Mouse (Mus musculus) limb, embryonic 13.5 days (tissue): ENCODE results near the gene Cradd. TPM values are rescaled to one million over a fixed set of nuclear protein-coding genes. Genes with fewer than 3 reads are reported as not detected.

ENCODE experiments used
- ATAC-seq: fragments of 200-750 bp; cut with Nextera tagmentation; 2 replicates; pipeline ENCODE4 v1.8.0; 2017; ENCODE audit warnings: low read depth, moderate number of reproducible peaks, moderate TSS enrichment; ENCODE audit not compliant: low FRiP score
- H3K27ac ChIP-seq: fragments of 300-500 bp; sonication (generic); 2 replicates; pipeline ENCODE4 v1.5.1; 2015; ENCODE audit warnings: inconsistent platforms, mild to moderate bottlenecking, moderate library complexity
- H3K27me3 ChIP-seq: fragments of 300-500 bp; sonication (generic); 2 replicates; pipeline ENCODE4 v1.6.1; 2015; ENCODE audit warnings: mild to moderate bottlenecking, inconsistent platforms
- H3K36me3 ChIP-seq: fragments of 300-500 bp; sonication (generic); 2 replicates; pipeline ENCODE4 v1.6.1; 2015; ENCODE audit warnings: inconsistent platforms, mild to moderate bottlenecking, moderate library complexity
- H3K4me1 ChIP-seq: fragments of 300-500 bp; sonication (generic); 2 replicates; pipeline ENCODE4 v1.6.1; 2015; ENCODE audit warnings: inconsistent platforms
- H3K4me2 ChIP-seq: fragments of 300-500 bp; sonication (generic); replicated peaks from 2 replicates; pipeline ENCODE4 v1.6.1; 2015; ENCODE audit warnings: inconsistent platforms, mild to moderate bottlenecking, moderate library complexity
- H3K4me3 ChIP-seq: fragments of 300-500 bp; sonication (generic); 2 replicates; pipeline ENCODE4 v1.5.1; 2015; ENCODE audit warnings: moderate library complexity, mild to moderate bottlenecking, inconsistent platforms
- H3K9ac ChIP-seq: fragments of 300-500 bp; sonication (generic); 2 replicates; pipeline ENCODE4 v1.6.1; 2015; ENCODE audit warnings: mild to moderate bottlenecking, inconsistent platforms
- H3K9me3 ChIP-seq: fragments of 300-500 bp; sonication (generic); 2 replicates; pipeline ENCODE4 v1.6.1; 2016; ENCODE audit warnings: inconsistent platforms
- WGBS: fragments of 180-500 bp; shearing (Covaris S2); methylation state at CpG from one replicate; pipeline ENCODE4 v1.1.7; 2015; 5-methylcytosine and 5-hydroxymethylcytosine counted together
- polyA plus RNA-seq: library from polyadenylated mRNA; unstranded; fragments of >200 nt; fragmentation: Nextera tagmentation; extraction: Ambion mirVana; gene quantifications from 2 replicates; pipeline ENCODE4 v1.2.1, GENCODE M21; 2015

The Cradd gene
- polyA plus RNA-seq, 1 experiment from 2014 or later: 11.4 TPM

GRCm38 (mm10) chr10:95355678-95356268 is 31.8 kb upstream of the Cradd start:
- Histone ChIP-seq H3K4me1 (no peaks in the 10 kb centered on the region), H3K27ac (no peak overlapping the region), H3K9me3 (0 out of 2 replicates have a peak, but pooled peaks cover 7% of the 10 kb centered on the region), H3K9ac (no peak overlapping the region), H3K4me2 (no peak overlapping the region), H3K36me3 (no peaks in the 10 kb centered on the region), H3K4me3 (no peak overlapping the region), H3K27me3 (no peaks in the 10 kb centered on the region)
- WGBS: 39% methylated on average over 6 of the region's 6 CpGs
- ATAC-seq: no peak

DNA sequence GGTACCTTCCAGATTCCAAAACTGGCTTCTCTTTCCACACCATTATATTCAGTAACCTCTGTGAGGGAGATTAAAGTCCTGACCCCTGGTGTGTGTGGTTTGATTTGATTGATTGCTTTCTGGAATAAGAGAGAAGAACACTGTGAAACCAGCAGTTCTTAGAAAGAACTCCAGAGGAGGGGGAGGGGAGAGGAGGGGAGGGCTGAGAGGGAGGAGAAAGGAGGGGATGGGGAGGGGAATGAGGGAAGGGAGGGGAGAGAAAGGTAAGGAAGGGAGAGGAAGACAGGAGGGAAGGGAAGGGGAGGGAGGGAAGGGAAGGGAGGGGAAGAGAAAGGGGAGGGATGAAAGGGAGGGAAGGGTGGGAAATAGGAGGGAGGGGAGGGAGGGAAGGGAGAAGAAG is 30.7 kb upstream of the Cradd start:
- H3K27ac ChIP-seq: no peak overlapping the region
- no peak overlapping the region for H3K4me3 ChIP-seq
- H3K36me3 ChIP-seq: no peaks in the 10 kb centered on the region
- H3K4me2 ChIP-seq: no peak overlapping the region
- no peak for ATAC-seq
- H3K9ac ChIP-seq: no peak overlapping the region
- H3K9me3 ChIP-seq: 0 out of 2 replicates have a peak, but pooled peaks cover 7% of the 10 kb centered on the region
- no peaks in the 10 kb centered on the region for H3K4me1 ChIP-seq
- no peaks in the 10 kb centered on the region for H3K27me3 ChIP-seq

DNA sequence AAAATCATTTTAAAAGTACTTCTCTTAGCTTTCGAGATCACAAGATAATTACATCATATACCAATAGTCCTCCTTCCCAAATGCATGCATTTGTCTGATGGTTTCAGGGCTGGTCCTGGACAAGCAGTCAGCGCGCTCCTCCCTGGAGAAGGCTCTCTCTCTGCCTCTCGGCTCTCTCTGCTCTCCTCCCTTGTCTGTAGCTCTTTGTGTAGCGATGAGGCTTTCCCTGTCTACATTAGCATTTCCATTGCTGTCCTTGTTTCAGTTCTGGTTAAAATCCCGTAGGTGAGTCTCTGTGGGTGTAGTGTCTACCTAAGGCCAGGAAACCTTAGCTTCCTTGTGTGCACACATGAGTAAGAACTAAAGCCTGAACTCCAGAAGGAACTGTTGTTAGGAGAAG is 30.1 kb upstream of the Cradd start:
- Histone ChIP-seq H3K9ac (no peak overlapping the region), H3K4me1 (no peaks in the 10 kb centered on the region), H3K27me3 (no peaks in the 10 kb centered on the region), H3K27ac (no peak overlapping the region), H3K4me3 (no peak overlapping the region), H3K36me3 (no peaks in the 10 kb centered on the region), H3K9me3 (0 out of 2 replicates have a peak, but pooled peaks cover 7% of the 10 kb centered on the region), H3K4me2 (no peak overlapping the region)
- ATAC-seq: no peak
- WGBS: 89% methylated on average over 6 of the region's 6 CpGs

DNA sequence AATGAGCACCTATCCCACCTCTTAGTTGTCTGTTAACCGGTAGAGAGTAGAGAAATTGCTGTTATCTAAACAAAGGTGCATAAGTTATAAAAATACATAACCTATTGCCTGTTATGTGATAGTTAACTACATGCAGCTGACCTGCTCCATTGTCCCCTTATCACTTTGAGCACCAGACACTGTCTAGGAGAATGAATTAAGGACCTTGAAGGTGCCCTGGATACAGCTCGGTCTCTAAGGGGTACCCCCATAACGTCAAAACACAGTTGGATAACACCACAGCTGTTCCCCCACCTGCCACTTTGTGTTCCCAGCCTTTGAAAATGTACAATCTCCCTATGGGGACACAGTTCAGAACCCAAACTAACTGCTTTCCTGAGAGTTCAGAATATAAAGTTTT is 24.5 kb upstream of the Cradd start:
- WGBS: 79% methylated on average over 3 of the region's 3 CpGs
- H3K4me3 ChIP-seq: no peak overlapping the region
- H3K36me3 ChIP-seq: no peaks in the 10 kb centered on the region
- no peak overlapping the region for H3K9ac ChIP-seq
- H3K4me2 ChIP-seq: no peak overlapping the region
- no peaks in the 10 kb centered on the region for H3K4me1 ChIP-seq
- no peaks in the 10 kb centered on the region for H3K27me3 ChIP-seq
- 0 out of 2 replicates have a peak, but pooled peaks cover 7% of the 10 kb centered on the region for H3K9me3 ChIP-seq
- no peak overlapping the region for H3K27ac ChIP-seq
- ATAC-seq: no peak

DNA sequence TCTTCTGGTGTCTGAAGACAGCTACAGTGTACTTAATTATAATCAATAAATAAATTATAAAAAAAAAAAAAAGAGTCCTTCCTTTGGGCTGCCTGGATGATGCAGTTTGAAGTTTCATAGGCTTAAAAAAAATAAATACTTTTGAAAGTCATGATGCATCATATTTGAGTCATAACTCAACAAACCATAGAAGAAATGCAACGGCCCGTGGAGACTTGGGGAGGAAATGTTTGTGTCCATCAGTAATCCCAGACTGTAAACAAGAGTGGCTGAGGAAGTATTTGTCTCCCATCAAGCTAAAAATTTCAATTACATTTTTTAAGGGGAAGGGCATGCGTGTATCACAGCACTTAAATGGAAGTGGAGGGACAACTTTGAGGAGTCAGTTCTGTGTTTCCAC is 23.8 kb upstream of the Cradd start:
- ATAC-seq: no peak
- no peak overlapping the region for H3K4me2 ChIP-seq
- H3K9me3 ChIP-seq: 0 out of 2 replicates have a peak, but pooled peaks cover 7% of the 10 kb centered on the region
- H3K4me1 ChIP-seq: no peaks in the 10 kb centered on the region
- H3K27me3 ChIP-seq: no peaks in the 10 kb centered on the region
- no peak overlapping the region for H3K27ac ChIP-seq
- 92% methylated on average over 3 of the region's 3 CpGs for WGBS
- H3K36me3 ChIP-seq: no peaks in the 10 kb centered on the region
- no peak overlapping the region for H3K9ac ChIP-seq
- H3K4me3 ChIP-seq: no peak overlapping the region

- Histone ChIP-seq H3K9me3 (no peaks in the 10 kb centered on the region), H3K4me3 (no peak overlapping the region), H3K27me3 (no peaks in the 10 kb centered on the region), H3K9ac (no peak overlapping the region), H3K4me2 (no peak overlapping the region), H3K27ac (no peak overlapping the region), H3K4me1 (no peaks in the 10 kb centered on the region), H3K36me3 (no peaks in the 10 kb centered on the region)
- 75% methylated on average over 10 of the region's 10 CpGs for WGBS
- no peak for ATAC-seq
Measured at GRCm38 (mm10) chr10:95342833-95343590, 19.1 kb upstream of the Cradd start.

DNA sequence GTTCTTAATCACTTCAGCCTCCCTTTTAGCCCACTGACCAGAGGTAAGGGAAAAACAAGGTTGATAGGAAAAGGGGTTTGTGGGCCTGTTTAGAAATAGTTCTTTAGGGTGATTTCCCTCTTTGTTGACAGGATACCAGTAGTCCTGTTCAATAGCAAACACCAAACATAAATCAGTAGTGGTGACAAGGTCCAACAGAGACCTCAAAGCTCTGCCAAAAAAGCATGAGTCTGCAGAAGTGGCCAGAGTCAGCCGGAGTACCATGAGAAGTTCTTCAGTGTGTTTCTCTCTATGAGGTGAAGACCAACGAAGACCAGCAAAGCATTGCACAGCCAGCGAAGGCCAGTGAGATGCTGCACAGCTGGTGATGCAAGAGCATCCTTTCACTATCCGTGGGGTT is 16.7 kb upstream of the Cradd start:
- H3K9ac ChIP-seq: no peak overlapping the region

GRCm38 (mm10) chr10:95337589-95337988 is 13.7 kb upstream of the Cradd start:
- Histone ChIP-seq H3K27me3 (no peaks in the 10 kb centered on the region), H3K9ac (no peak overlapping the region), H3K9me3 (no peaks in the 10 kb centered on the region), H3K4me2 (no peak overlapping the region), H3K36me3 (no peaks in the 10 kb centered on the region), H3K4me3 (no peak overlapping the region), H3K4me1 (peaks cover 6% of the 10 kb centered on the region), H3K27ac (no peak overlapping the region)
- no peak for ATAC-seq
- 59% methylated on average over 5 of the region's 5 CpGs for WGBS

More for the DNA sequence above, 16.7 kb upstream of the Cradd start:
- no peaks in the 10 kb centered on the region for H3K36me3 ChIP-seq
- no peak overlapping the region for H3K4me3 ChIP-seq
- H3K4me1 ChIP-seq: peaks cover 6% of the 10 kb centered on the region
- WGBS: 82% methylated on average over 4 of the region's 4 CpGs
- no peaks in the 10 kb centered on the region for H3K27me3 ChIP-seq
- H3K27ac ChIP-seq: no peak overlapping the region
- H3K9me3 ChIP-seq: no peaks in the 10 kb centered on the region
- no peak overlapping the region for H3K4me2 ChIP-seq
- no peak for ATAC-seq

DNA sequence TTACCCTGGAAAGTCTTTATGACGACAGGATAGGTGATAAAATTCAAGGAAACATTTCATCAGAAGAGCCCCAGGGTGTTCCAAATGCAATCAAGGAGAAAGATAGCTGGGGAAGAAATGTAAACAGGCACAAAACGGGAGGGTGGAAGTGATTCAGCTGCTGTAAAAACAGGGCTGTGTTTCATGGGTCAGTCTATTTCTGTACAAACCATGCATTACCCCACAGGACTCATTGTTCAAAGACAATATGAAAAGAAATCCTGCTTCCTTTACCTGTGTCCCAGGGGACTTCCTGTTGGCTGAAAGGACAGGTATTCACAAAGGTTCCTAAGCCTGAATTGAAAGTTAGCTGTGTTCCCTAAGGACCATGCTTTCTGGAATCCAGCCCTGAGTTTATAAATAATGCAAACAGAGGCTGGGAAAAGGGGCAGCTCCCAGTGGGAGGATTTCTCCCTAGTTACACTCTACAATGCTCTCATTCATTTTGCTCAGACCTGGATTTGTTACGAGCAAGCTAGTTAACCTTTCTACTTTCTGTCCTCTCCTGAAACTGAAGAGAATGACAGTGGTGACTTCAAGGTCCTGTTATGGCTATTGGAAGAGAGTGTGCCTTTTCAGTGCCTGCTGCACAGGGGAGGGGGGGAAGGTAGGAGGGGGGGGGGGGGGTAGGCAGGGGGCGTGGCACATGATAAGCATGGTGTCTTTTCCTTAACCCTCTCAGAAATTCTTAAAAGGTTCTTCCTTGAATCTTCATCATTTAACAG is 13.0 kb upstream of the Cradd start:
- no peak for ATAC-seq
- Histone ChIP-seq H3K27ac (no peak overlapping the region), H3K4me3 (no peak overlapping the region), H3K4me1 (peaks cover 6% of the 10 kb centered on the region), H3K9ac (no peak overlapping the region), H3K36me3 (no peaks in the 10 kb centered on the region), H3K9me3 (no peaks in the 10 kb centered on the region), H3K4me2 (no peak overlapping the region), H3K27me3 (no peaks in the 10 kb centered on the region)
- 27% methylated on average over 4 of the region's 4 CpGs for WGBS

DNA sequence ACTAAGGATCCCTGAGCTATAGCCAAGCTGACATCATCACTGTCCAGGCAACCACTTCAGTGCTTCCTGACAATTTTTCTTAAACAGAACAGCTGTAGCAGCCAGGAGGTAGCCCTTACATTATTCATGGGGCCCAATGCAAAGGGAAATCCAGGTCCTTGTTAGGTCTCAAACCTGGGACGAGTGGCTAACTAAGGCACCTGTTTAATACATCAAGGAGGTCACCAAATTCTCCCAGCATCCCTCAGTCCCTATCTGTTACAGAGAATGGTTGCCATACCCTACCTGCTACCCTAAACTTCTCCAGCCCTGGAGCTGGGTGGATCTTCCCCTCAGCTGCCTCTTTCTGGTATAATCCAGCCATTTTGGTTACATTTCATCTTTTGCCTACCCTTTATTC is 10.9 kb upstream of the Cradd start:
- no peaks in the 10 kb centered on the region for H3K36me3 ChIP-seq
- no peak overlapping the region for H3K4me2 ChIP-seq
- H3K9me3 ChIP-seq: no peaks in the 10 kb centered on the region
- no peak overlapping the region for H3K9ac ChIP-seq
- no peak overlapping the region for H3K27ac ChIP-seq
- WGBS: 58% methylated on average over 1 of the region's 1 CpGs
- H3K27me3 ChIP-seq: no peaks in the 10 kb centered on the region
- H3K4me1 ChIP-seq: peaks cover 6% of the 10 kb centered on the region
- ATAC-seq: no peak
- no peak overlapping the region for H3K4me3 ChIP-seq

GRCm38 (mm10) chr10:95332596-95332995 is 8.7 kb upstream of the Cradd start:
- Histone ChIP-seq H3K27me3 (no peaks in the 10 kb centered on the region), H3K9ac (no peak overlapping the region), H3K36me3 (no peaks in the 10 kb centered on the region), H3K4me2 (no peak overlapping the region), H3K4me1 (peaks cover 6% of the 10 kb centered on the region), H3K9me3 (no peaks in the 10 kb centered on the region), H3K4me3 (no peak overlapping the region), H3K27ac (no peak overlapping the region)
- no peak for ATAC-seq
- WGBS: 88% methylated on average over 3 of the region's 3 CpGs
